Mouse (Mus musculus) embryonic facial prominence, embryonic 14.5 days (tissue): ENCODE results near the gene Pkd1l3. TPM values are rescaled to one million over a fixed set of nuclear protein-coding genes. Genes with fewer than 3 reads are reported as not detected.

Experiments
- ATAC-seq: fragments of 200-750 bp; cut with Nextera tagmentation; 2 replicates; pipeline ENCODE4 v1.8.0; 2017; ENCODE audit warnings: low read depth, moderate number of reproducible peaks, moderate TSS enrichment
- DNase-seq: peaks from one replicate; pipeline ENCODE4 v3.0.0-alpha.2; 2015; ENCODE audit warnings: low spot score
- H3K27ac ChIP-seq: fragments of 300-500 bp; sonication (generic); replicated peaks from 2 replicates; pipeline ENCODE4 v1.5.1; 2014; ENCODE audit warnings: low read depth, mild to moderate bottlenecking, low read length, moderate library complexity
- H3K27me3 ChIP-seq: fragments of 300-500 bp; sonication (generic); replicated peaks from 2 replicates; pipeline ENCODE4 v1.6.1; 2014; ENCODE audit warnings: low read length; ENCODE audit not compliant: control insufficient read depth, insufficient read depth
- H3K36me3 ChIP-seq: fragments of 300-500 bp; sonication (generic); 2 replicates; pipeline ENCODE4 v1.6.1; 2014; ENCODE audit warnings: low read length, mixed read lengths; ENCODE audit not compliant: control insufficient read depth, insufficient read depth
- H3K4me1 ChIP-seq: fragments of 300-500 bp; sonication (generic); 2 replicates; pipeline ENCODE4 v1.6.1; 2014; ENCODE audit warnings: antibody characterized with exemption, low read length; ENCODE audit not compliant: control insufficient read depth, insufficient read depth
- H3K4me2 ChIP-seq: fragments of 300-500 bp; sonication (generic); 2 replicates; pipeline ENCODE4 v1.6.1; 2014; ENCODE audit warnings: low read depth, mild to moderate bottlenecking, low read length, moderate library complexity, mixed read lengths
- H3K4me3 ChIP-seq: fragments of 300-500 bp; sonication (generic); 2 replicates; pipeline ENCODE4 v1.5.1; 2014; ENCODE audit warnings: low read depth, mild to moderate bottlenecking, low read length
- H3K9ac ChIP-seq: fragments of 300-500 bp; sonication (generic); 2 replicates; pipeline ENCODE4 v1.6.1; 2014; ENCODE audit warnings: low read depth, mild to moderate bottlenecking, low read length, moderate library complexity, mixed read lengths
- H3K9me3 ChIP-seq: fragments of 300-500 bp; sonication (generic); 2 replicates; pipeline ENCODE4 v1.6.1; 2016; ENCODE audit warnings: low read length; ENCODE audit not compliant: control insufficient read depth
- WGBS: fragments of 180-500 bp; shearing (Covaris S2); extraction: QIAGEN DNeasy Blood & Tissue Kit; methylation state at CpG from one replicate; pipeline ENCODE4 v1.1.7; 2014; 5-methylcytosine and 5-hydroxymethylcytosine counted together
- polyA plus RNA-seq: library from polyadenylated mRNA; unstranded; fragments of >200 nt; fragmentation: Nextera tagmentation; extraction: Ambion mirVana; gene quantifications from 2 replicates; pipeline ENCODE4 v1.2.1, GENCODE M21; 2014

The Pkd1l3 gene
- polyA plus RNA-seq, 1 experiment from 2014 or later = not detected

GRCm38 (mm10) chr8:109647331-109647730 lies 33.0 kb downstream of the Pkd1l3 start:
- Histone ChIP-seq H3K27ac (no peak overlapping the region), H3K27me3 (no peaks in the 10 kb centered on the region), H3K4me3 (no peak overlapping the region), H3K4me1 (no peaks in the 10 kb centered on the region), H3K36me3 (no peaks in the 10 kb centered on the region), H3K9me3 (no peaks in the 10 kb centered on the region), H3K4me2 (no peak overlapping the region), H3K9ac (no peak overlapping the region)
- ATAC-seq (no peak), DNase-seq (peak; percentile 12)
- WGBS = 50% methylated on average over 11 of the region's 11 CpGs

- H3K4me2 ChIP-seq = no peak overlapping the region
- no peak overlapping the region for H3K27ac ChIP-seq
- no peaks in the 10 kb centered on the region for H3K36me3 ChIP-seq
- H3K27me3 ChIP-seq = no peaks in the 10 kb centered on the region
- no peak for ATAC-seq
- H3K9ac ChIP-seq = no peak overlapping the region
- no peak for DNase-seq
- no peaks in the 10 kb centered on the region for H3K9me3 ChIP-seq
- no peak overlapping the region for H3K4me3 ChIP-seq
- no peaks in the 10 kb centered on the region for H3K4me1 ChIP-seq
- 75% methylated on average over 7 of the region's 7 CpGs for WGBS
Measured at GRCm38 (mm10) chr8:109648469-109648868, 34.2 kb downstream of the Pkd1l3 start.

DNA sequence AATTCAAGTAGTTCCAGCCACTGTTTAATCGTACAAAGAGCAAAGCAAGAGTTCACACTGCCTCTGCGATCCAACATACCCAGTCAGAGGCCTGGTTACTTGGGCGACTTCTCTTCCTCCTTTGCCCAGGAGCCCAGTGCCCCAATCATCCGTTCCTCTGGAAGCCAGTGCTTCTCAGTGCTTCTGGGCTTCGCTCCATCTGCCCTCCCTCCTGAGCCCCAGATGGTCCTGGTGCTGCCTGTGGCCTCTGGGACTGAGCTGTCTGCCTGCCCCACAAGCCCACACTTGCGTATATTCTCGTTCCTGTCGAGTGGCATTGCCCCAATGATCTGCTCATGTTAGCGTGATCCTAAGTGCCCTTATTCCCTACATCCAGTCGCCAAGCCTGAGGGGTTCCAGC lies 36.5 kb downstream of the Pkd1l3 start:
- Histone ChIP-seq H3K9ac (no peak overlapping the region), H3K36me3 (no peaks in the 10 kb centered on the region), H3K27ac (no peak overlapping the region), H3K4me3 (no peak overlapping the region), H3K4me1 (no peaks in the 10 kb centered on the region), H3K4me2 (no peak overlapping the region), H3K9me3 (no peaks in the 10 kb centered on the region), H3K27me3 (no peaks in the 10 kb centered on the region)
- ATAC-seq = no peak
- 64% methylated on average over 10 of the region's 10 CpGs for WGBS
- no peak for DNase-seq

GRCm38 (mm10) chr8:109656860-109657259 lies 42.5 kb downstream of the Pkd1l3 start:
- 75% methylated on average over 3 of the region's 3 CpGs for WGBS
- no peaks in the 10 kb centered on the region for H3K36me3 ChIP-seq
- H3K9me3 ChIP-seq = no peaks in the 10 kb centered on the region
- H3K4me3 ChIP-seq = no peak overlapping the region
- no peak overlapping the region for H3K27ac ChIP-seq
- H3K4me1 ChIP-seq = no peaks in the 10 kb centered on the region
- no peaks in the 10 kb centered on the region for H3K27me3 ChIP-seq
- DNase-seq = no peak
- no peak overlapping the region for H3K4me2 ChIP-seq
- ATAC-seq = no peak
- no peak overlapping the region for H3K9ac ChIP-seq

DNA sequence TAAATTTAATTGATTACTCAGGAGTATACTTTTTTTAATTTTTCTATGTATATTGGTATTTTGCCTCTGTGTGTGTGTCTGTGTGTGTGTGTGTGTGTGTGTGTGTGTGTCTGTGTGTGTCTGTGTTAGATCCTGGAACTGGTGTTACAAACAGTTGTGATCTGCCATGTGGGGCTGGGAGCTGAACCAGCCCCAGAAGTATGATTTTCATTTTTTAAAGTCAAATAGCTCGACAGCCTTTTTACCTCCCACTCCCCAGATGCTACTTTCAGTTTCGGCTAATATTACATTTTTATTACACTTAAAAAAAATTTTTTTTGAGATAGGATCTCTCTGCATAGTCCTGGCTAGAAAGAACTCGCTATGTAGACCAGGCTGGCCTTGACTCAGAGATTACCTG lies 48.0 kb downstream of the Pkd1l3 start:
- ATAC-seq (no peak), DNase-seq (no peak)
- H3K9me3 ChIP-seq = no peaks in the 10 kb centered on the region
- no peak overlapping the region for H3K4me3 ChIP-seq
- no peak overlapping the region for H3K9ac ChIP-seq
- no peaks in the 10 kb centered on the region for H3K27me3 ChIP-seq
- H3K4me1 ChIP-seq = no peaks in the 10 kb centered on the region
- H3K27ac ChIP-seq = no peak overlapping the region
- WGBS = 75% methylated on average over 3 of the region's 3 CpGs
- H3K36me3 ChIP-seq = peaks cover 8% of the 10 kb centered on the region
- no peak overlapping the region for H3K4me2 ChIP-seq

DNA sequence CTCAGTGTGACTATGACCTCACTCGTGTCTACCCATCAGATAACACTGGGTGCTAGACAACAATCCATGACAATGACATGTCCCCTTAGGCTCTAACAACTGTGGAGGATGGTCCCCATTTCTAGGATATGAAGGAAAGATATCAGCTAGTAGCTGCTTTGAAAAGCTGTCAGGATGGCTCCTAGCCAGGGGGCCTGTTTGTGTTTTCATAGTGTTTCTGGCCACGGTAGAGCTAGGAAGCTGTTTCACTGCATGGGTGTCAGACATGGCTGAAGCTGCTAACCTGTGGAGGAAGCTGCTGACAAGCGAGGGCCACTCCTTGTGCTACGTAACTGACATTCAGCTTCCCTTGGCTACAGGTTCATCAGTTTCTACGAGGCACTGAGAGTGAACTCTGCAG lies 52.3 kb downstream of the Pkd1l3 start:
- ATAC-seq (no peak), DNase-seq (no peak)
- H3K4me2 ChIP-seq = no peak overlapping the region
- H3K27me3 ChIP-seq = no peaks in the 10 kb centered on the region
- no peak overlapping the region for H3K9ac ChIP-seq
- no peak overlapping the region for H3K4me3 ChIP-seq
- H3K36me3 ChIP-seq = peaks cover 48% of the 10 kb centered on the region
- no peaks in the 10 kb centered on the region for H3K9me3 ChIP-seq
- H3K4me1 ChIP-seq = no peaks in the 10 kb centered on the region
- WGBS = 78% methylated on average over 5 of the region's 5 CpGs
- no peak overlapping the region for H3K27ac ChIP-seq

GRCm38 (mm10) chr8:109672656-109673055 lies 58.3 kb downstream of the Pkd1l3 start:
- H3K9ac ChIP-seq = no peak overlapping the region
- DNase-seq (no peak), ATAC-seq (no peak)
- 90% methylated on average over 5 of the region's 5 CpGs for WGBS
- H3K36me3 ChIP-seq = peaks cover 96% of the 10 kb centered on the region
- H3K9me3 ChIP-seq = no peaks in the 10 kb centered on the region
- H3K4me2 ChIP-seq = no peak overlapping the region
- no peak overlapping the region for H3K27ac ChIP-seq
- H3K4me3 ChIP-seq = no peak overlapping the region
- no peaks in the 10 kb centered on the region for H3K4me1 ChIP-seq
- no peaks in the 10 kb centered on the region for H3K27me3 ChIP-seq

DNA sequence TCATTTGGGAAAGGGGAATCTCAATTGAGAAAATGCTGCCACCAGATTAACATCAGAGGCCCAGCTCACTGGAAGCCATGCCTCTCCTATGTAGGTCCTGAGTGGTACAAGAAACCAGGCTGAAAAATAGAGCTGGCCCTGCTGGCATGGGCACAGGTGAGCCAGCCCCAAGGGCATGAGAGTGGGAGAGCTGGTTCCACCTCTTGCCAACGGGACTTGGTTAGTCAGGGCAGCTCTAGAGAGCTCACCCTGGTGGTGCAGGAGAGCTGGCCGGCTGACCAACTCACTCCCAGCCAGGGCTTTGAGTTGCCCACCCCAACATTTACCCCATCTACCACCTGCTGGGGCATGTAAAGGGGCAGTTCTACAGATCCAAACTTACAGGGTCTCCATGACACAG lies 59.3 kb downstream of the Pkd1l3 start:
- no peak overlapping the region for H3K27ac ChIP-seq
- no peaks in the 10 kb centered on the region for H3K9me3 ChIP-seq
- ATAC-seq (no peak), DNase-seq (no peak)
- peaks cover 98% of the 10 kb centered on the region for H3K36me3 ChIP-seq
- no peak overlapping the region for H3K4me3 ChIP-seq
- 95% methylated on average over 2 of the region's 2 CpGs for WGBS
- H3K4me1 ChIP-seq = no peaks in the 10 kb centered on the region
- no peak overlapping the region for H3K4me2 ChIP-seq
- H3K9ac ChIP-seq = no peak overlapping the region
- H3K27me3 ChIP-seq = no peaks in the 10 kb centered on the region

- peak; percentile 66 for DNase-seq
- no peak overlapping the region for H3K4me2 ChIP-seq
- no peak overlapping the region for H3K9ac ChIP-seq
- H3K27ac ChIP-seq = peak overlapping the region; percentile 35; the same call in 1 of the 2 replicates
- peak; percentile 83 for ATAC-seq
- no peak overlapping the region for H3K4me3 ChIP-seq
- peaks cover 97% of the 10 kb centered on the region for H3K36me3 ChIP-seq
- no peaks in the 10 kb centered on the region for H3K9me3 ChIP-seq
- no peaks in the 10 kb centered on the region for H3K27me3 ChIP-seq
- WGBS = 88% methylated on average over 9 of the region's 9 CpGs
- no peaks in the 10 kb centered on the region for H3K4me1 ChIP-seq
Measured at GRCm38 (mm10) chr8:109675896-109676643, 61.8 kb downstream of the Pkd1l3 start.
